Mouse (Mus musculus) lung, embryonic 14.5 days (tissue): ENCODE data around the gene Prrg2. TPM values are rescaled to one million over a fixed set of nuclear protein-coding genes. Genes with fewer than 3 reads are reported as not detected.

ENCODE experiments used
- ATAC-seq: fragments of 200-750 bp; cut with Nextera tagmentation; 2 replicates; pipeline ENCODE4 v1.8.0; 2017; ENCODE audit warnings: mild to moderate bottlenecking, moderate TSS enrichment, moderate library complexity; ENCODE audit not compliant: insufficient read depth
- DNase-seq: peaks from one replicate; pipeline ENCODE4 v3.0.0-alpha.2; 2015
- H3K27ac ChIP-seq: fragments of 300-500 bp; sonication (generic); 2 replicates; pipeline ENCODE4 v1.5.1; 2014; ENCODE audit warnings: low read depth, mild to moderate bottlenecking, moderate library complexity
- H3K27me3 ChIP-seq: fragments of 300-500 bp; sonication (generic); 2 replicates; pipeline ENCODE4 v1.6.1; 2014; ENCODE audit warnings: low read length, control low read depth; ENCODE audit not compliant: insufficient read depth
- H3K36me3 ChIP-seq: fragments of 300-500 bp; sonication (generic); 2 replicates; pipeline ENCODE4 v1.6.1; 2014; ENCODE audit warnings: control low read depth; ENCODE audit not compliant: insufficient read depth
- H3K4me1 ChIP-seq: fragments of 300-500 bp; sonication (generic); 2 replicates; pipeline ENCODE4 v1.6.1; 2014; ENCODE audit warnings: antibody characterized with exemption, control low read depth; ENCODE audit not compliant: insufficient read depth
- H3K4me2 ChIP-seq: fragments of 300-500 bp; sonication (generic); 2 replicates; pipeline ENCODE4 v1.6.1; 2014; ENCODE audit warnings: mild to moderate bottlenecking
- H3K4me3 ChIP-seq: fragments of 300-500 bp; sonication (generic); 2 replicates; pipeline ENCODE4 v1.5.1; 2014; ENCODE audit warnings: low read depth, low read length
- H3K9ac ChIP-seq: fragments of 300-500 bp; sonication (generic); 2 replicates; pipeline ENCODE4 v1.6.1; 2014
- H3K9me3 ChIP-seq: fragments of 300-500 bp; sonication (generic); 2 replicates; pipeline ENCODE4 v1.6.1; 2016; ENCODE audit warnings: low read depth, low read length, control low read depth
- CTCF ChIP-seq: IDR thresholded peaks from 2 replicates; pipeline ENCODE4 v1.5.1; 2016; ENCODE audit warnings: antibody characterized with exemption, low read depth
- WGBS: fragments of 180-500 bp; shearing (Covaris S2); extraction: QIAGEN DNeasy Blood & Tissue Kit; methylation state at CpG from one replicate; pipeline ENCODE4 v1.1.7; 2014; 5-methylcytosine and 5-hydroxymethylcytosine counted together
- polyA plus RNA-seq: library from polyadenylated mRNA; unstranded; fragments of >200 nt; fragmentation: Nextera tagmentation; extraction: Ambion mirVana; gene quantifications from 2 replicates; pipeline ENCODE4 v1.2.1, GENCODE M21; 2014

Gene Prrg2
- polyA plus RNA-seq, 1 experiment from 2014 or later = 19.2 TPM

DNA sequence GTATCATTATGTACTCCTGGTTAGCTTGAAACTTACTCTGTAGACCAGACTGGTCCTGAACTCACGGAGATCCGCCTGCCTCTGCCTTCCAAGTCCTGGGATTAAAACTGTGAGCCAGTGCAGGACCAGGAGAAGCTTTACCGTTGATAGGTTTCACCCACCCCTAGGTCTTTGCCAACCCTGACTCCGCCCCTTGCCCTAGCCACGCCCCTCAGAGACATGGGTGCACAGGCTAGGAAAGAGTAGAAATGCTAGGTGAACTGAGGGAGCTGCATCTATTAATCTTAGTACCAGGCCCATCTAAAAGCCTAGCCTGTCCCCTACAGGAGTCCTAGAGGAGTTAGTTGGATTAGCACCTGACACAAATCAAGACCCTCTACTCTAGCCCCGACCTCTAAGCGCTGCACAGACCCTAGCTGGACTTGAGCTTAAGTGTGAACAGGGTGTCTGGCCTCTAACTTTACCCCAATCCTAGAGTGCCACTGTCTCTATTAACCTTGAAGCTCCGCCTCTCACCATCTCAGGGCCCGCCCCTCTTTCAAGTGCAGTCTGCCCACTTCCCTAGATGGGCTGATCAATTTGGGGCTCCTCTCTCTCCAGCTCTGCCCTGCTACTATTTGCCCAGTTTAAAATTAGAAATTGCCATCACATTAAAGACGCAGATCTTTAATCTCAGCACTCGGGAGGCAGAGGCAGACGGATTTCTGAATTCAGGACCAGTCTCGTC is 27.9 kb upstream of the Prrg2 start:
- peak overlapping the region; percentile 91 for H3K27ac ChIP-seq
- H3K36me3 ChIP-seq = peaks cover 36% of the 10 kb centered on the region
- no peak for TF ChIP-seq CTCF
- H3K27me3 ChIP-seq = no peaks in the 10 kb centered on the region
- no peak for ATAC-seq
- H3K4me1 ChIP-seq = peaks cover 10% of the 10 kb centered on the region; the same call in 1 of the 2 replicates
- peak; percentile 33 for DNase-seq
- H3K4me3 ChIP-seq = peak overlapping the region; percentile 52
- H3K9ac ChIP-seq = peak overlapping the region; percentile 78; the same call in 1 of the 2 replicates
- H3K9me3 ChIP-seq = no peaks in the 10 kb centered on the region
- WGBS = 65% methylated on average over 13 of the region's 13 CpGs
- H3K4me2 ChIP-seq = peak overlapping the region; percentile 70

DNA sequence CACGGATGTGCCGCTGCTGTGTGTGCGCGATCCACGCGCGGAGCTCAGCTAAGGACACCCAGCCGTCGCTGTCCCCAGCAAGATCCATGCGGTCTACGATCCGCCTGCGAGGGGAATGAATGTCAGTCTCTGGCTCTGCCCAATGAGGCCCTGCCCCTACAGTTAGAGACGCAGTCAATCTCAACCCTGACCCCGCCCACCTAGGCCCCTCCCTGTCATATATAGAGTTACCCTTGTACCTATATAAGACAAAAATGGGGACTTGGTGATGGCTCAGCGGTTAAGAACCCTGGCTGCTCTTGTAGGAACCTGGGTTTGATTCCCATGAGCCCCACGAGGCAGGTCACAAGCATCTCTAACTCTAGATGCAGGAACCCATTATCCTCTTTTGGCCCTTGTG is 26.1 kb upstream of the Prrg2 start:
- Histone ChIP-seq H3K27ac (no peak overlapping the region), H3K27me3 (no peaks in the 10 kb centered on the region), H3K36me3 (peaks cover 54% of the 10 kb centered on the region), H3K9ac (no peak overlapping the region), H3K9me3 (no peaks in the 10 kb centered on the region), H3K4me3 (no peak overlapping the region), H3K4me1 (peaks cover 10% of the 10 kb centered on the region; the same call in 1 of the 2 replicates), H3K4me2 (no peak overlapping the region)
- WGBS = 89% methylated on average over 17 of the region's 17 CpGs
- ATAC-seq (no peak), DNase-seq (no peak)
- TF ChIP-seq CTCF = no peak

DNA sequence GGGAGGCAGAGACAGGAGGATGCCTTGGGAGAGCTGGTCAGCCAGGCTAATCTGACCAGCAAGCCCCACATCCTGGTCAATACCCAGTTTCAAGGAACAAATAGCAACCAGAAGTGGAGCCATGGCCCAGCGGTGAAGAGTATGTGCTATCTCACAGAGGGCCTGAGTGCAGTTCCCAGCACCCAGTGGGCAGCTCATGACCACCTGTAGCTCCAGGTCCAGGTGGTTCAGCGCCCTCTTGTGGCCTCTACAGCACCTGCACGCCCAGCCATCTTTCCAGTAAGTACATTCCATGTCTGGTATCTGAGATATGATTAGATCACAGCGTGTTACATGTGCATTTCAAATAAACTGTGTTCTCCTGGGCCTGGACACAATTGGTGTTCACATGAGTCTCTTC is 23.6 kb upstream of the Prrg2 start:
- H3K9ac ChIP-seq = no peak overlapping the region
- H3K4me1 ChIP-seq = peaks cover 5% of the 10 kb centered on the region; the same call in 1 of the 2 replicates
- H3K4me2 ChIP-seq = no peak overlapping the region
- 78% methylated on average over 4 of the region's 4 CpGs for WGBS
- no peak for DNase-seq
- peaks cover 72% of the 10 kb centered on the region for H3K36me3 ChIP-seq
- no peak for ATAC-seq
- no peaks in the 10 kb centered on the region for H3K27me3 ChIP-seq
- H3K27ac ChIP-seq = no peak overlapping the region
- H3K9me3 ChIP-seq = no peaks in the 10 kb centered on the region
- no peak overlapping the region for H3K4me3 ChIP-seq
- TF ChIP-seq CTCF = peak; percentile 52

DNA sequence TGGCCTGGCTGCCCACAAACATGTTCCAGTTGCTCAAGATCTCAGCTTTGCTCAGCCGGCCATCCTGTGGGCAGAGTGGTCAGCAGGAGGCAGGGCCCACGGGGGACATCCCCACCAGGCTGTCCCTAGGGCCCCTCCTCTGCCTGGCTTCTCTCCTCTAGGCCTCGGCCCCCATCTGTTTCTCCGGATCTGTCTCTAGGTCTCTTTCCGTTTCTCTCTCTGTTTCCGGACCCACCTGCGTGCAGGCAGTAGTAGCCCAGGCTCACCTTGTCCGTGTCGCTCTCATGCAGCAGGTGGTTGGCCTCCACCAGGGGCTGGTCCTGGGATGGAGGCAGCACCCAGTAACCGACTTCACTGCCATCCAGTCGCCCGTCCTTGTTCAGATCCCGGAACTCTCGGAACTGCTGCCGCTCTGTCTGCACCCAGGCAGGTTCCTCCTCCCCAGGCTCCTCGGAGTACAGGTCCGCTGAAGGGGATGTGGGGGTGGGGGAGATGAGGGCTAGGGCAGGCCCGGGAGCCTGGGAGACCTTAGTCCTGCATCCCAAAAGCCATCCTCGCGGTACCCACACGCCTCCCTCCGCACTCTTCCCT is 20.9 kb upstream of the Prrg2 start:
- Histone ChIP-seq H3K9me3 (no peaks in the 10 kb centered on the region), H3K27me3 (no peaks in the 10 kb centered on the region), H3K4me2 (peak overlapping the region; percentile 18; the same call in 1 of the 2 replicates), H3K27ac (no peak overlapping the region), H3K36me3 (peaks cover 66% of the 10 kb centered on the region), H3K4me3 (no peak overlapping the region), H3K9ac (no peak overlapping the region; the same call in 1 of the 2 replicates), H3K4me1 (no peaks in the 10 kb centered on the region)
- 78% methylated on average over 22 of the region's 22 CpGs for WGBS
- DNase-seq (no peak), ATAC-seq (no peak)
- TF ChIP-seq CTCF = no peak

DNA sequence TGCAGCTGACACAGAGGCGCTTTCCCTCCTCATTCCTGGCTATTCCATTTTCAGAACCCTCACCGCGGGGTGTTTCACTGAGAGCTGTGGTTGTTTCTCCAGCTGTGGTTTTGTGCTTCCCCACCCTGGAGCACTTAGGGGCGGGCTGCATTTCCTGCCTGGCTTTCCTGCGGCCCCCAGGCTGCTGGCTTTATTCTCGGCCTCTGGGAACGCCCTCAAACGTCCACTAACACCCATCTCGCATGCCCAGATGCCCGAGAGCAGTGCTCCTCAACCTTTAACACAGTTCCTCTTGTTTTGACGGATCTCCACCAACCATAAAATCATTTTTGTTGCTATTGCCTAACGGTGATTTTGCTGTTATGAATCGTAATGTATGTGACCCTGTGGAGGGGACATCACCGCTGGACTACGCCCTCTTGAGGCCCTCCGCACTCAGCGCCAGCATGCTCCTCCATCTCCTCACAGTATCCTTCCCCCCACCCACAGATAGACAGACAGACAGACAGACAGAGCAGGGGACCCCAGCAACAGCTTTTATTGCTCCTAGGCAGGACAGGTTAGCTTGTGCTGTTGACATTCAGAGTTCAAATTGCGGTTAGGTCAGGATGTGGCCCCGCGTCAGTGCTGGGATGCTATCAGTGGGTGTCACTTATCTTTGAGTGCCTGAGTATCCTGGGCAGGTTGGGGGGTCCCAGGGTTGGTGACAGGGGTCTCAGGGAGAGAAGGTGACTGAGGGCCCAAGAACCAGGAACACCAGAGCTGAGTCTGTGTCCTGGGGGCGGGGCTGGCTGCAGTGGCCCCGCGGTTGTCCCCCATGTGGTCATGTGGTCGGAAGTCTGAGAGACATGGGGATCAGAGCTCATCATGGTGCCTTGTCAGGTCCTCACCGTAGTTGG is 20.2 kb upstream of the Prrg2 start:
- H3K9me3 ChIP-seq = no peaks in the 10 kb centered on the region
- H3K4me3 ChIP-seq = no peak overlapping the region
- no peak for TF ChIP-seq CTCF
- H3K4me2 ChIP-seq = peak overlapping the region; percentile 18; the same call in 1 of the 2 replicates
- H3K36me3 ChIP-seq = peaks cover 66% of the 10 kb centered on the region
- DNase-seq (peak; percentile 59), ATAC-seq (no peak)
- H3K4me1 ChIP-seq = no peaks in the 10 kb centered on the region
- peak overlapping the region; percentile 58 for H3K27ac ChIP-seq
- whole genome bisulfite sequencing = 69% methylated on average over 25 of the region's 25 CpGs
- no peak overlapping the region; the same call in none of the 2 replicates for H3K9ac ChIP-seq
- no peaks in the 10 kb centered on the region for H3K27me3 ChIP-seq

DNA sequence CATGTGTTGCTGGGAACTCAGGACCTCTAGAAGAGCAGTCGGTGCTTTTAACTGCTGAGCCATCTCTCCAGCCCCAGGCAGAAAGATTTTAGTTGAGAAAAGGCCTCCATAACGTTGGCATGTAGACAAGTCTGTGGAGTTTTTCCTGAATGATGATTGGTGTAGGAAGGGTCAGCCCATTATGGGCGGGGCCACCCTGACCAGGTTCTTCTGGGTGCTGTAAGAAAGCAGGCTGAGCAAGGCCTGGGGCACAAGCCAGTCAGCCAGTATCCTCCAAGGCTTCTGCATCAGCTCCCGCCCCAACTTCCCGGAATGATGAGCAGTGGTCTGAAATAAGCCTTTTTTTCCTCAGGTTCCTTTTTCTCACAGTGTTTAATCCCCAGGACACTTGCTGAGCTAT is 18.5 kb upstream of the Prrg2 start:
- Histone ChIP-seq H3K4me1 (no peaks in the 10 kb centered on the region), H3K36me3 (peaks cover 64% of the 10 kb centered on the region), H3K9me3 (no peaks in the 10 kb centered on the region), H3K4me2 (no peak overlapping the region), H3K27ac (no peak overlapping the region), H3K9ac (no peak overlapping the region), H3K27me3 (no peaks in the 10 kb centered on the region), H3K4me3 (no peak overlapping the region)
- no peak for TF ChIP-seq CTCF
- 46% methylated on average over 5 of the region's 5 CpGs for WGBS
- peak; percentile 60 for DNase-seq
- ATAC-seq = no peak
